Mouse (Mus musculus): Measurements from ENCODE around the gene Slc13a3. TPM values are rescaled to one million over a fixed set of nuclear protein-coding genes. Genes with fewer than 3 reads are reported as not detected.
"Not testable (repeated sequence)": the region's sequence is repeated elsewhere in the genome, so short reads cannot be mapped to it uniquely, and the experiment has no call there.

Gene Slc13a3
- total and polyA plus RNA-seq, 3 experiments: not detected

GRCm38 (mm10) chr2:165512870-165513600, 40.0 kb upstream of the Slc13a3 start:
- Histone ChIP-seq H3K79me2 (replicated peaks; ENCODE audit: control insufficient read depth, extremely low read depth, insufficient read depth, poor library complexity, severe bottlenecking) (no peaks in the 10 kb centered on the region), H3K4me1 (ENCODE audit: control insufficient read depth in 1 of 2, insufficient read depth in 2 of 2) (no peaks in the 10 kb centered on the region), H3K9me3 (replicated peaks; ENCODE audit: low read length) (no peaks in the 10 kb centered on the region), H3K9ac (ENCODE audit: insufficient read depth, low read depth) (no peak overlapping the region), H3K27ac (ENCODE audit: insufficient read depth, low read depth) (no peak overlapping the region), H3K4me2 (ENCODE audit: insufficient read depth, low read depth, poor library complexity, severe bottlenecking) (no peak overlapping the region), H3K36me3 (replicated peaks in 1 of 2; ENCODE audit: control insufficient read depth in 1 of 2, insufficient read depth in 1 of 2, low read length in 1 of 2) (no peaks in the 10 kb centered on the region), H3K27me3 (replicated peaks) (peaks cover 82% of the 10 kb centered on the region), H3K4me3 (replicated peaks in 1 of 3; ENCODE audit: low read depth in 2 of 3, low read length in 2 of 3, poor library complexity in 1 of 3) (no peak overlapping the region)
- no peak for TF ChIP-seq MYC (IDR thresholded peaks at IDR 0.05; ENCODE audit: low read depth, low read length)
- no peak for TF ChIP-seq CTCF (conservative IDR thresholded peaks at IDR 0.05 in 1 of 2, IDR thresholded peaks at IDR 0.05 in 1 of 2; ENCODE audit: low read depth in 2 of 2, low read length in 2 of 2)
- TF ChIP-seq CHD2 (IDR thresholded peaks at IDR 0.05; ENCODE audit: low read length): no peak
- dilution Hi-C loops (cut with MboI; ENCODE audit: extremely low pct_ligation_motif_present, extremely low pct_unique_long_range_greater_than_20kb, low sequenced_read_pairs) (no loop called here), in situ Hi-C loops (cut with MboI; ENCODE audit: low pct_ligation_motif_present, low pct_unique_long_range_greater_than_20kb, low sequenced_read_pairs) (no loop called here)
- DNase-seq (ENCODE audit: extremely low read depth): no peak

GRCm38 (mm10) chr2:165512426-165512825, 39.4 kb upstream of the Slc13a3 start:
- H3K4me2 ChIP-seq (ENCODE audit: insufficient read depth, low read depth, poor library complexity, severe bottlenecking): peak overlapping the region; percentile 4; the same call in 1 of the 2 replicates
- in situ Hi-C loops (cut with MboI; ENCODE audit: low pct_ligation_motif_present, low pct_unique_long_range_greater_than_20kb, low sequenced_read_pairs): no loop called here
- TF ChIP-seq CTCF (conservative IDR thresholded peaks at IDR 0.05 in 1 of 2, IDR thresholded peaks at IDR 0.05 in 1 of 2; ENCODE audit: low read depth in 2 of 2, low read length in 2 of 2) (no peak), MAZ (IDR thresholded peaks at IDR 0.05; ENCODE audit: low read depth, low read length) (no peak), E2F4 (IDR thresholded peaks at IDR 0.05; ENCODE audit: insufficient replicate concordance, low read depth, low read length) (no peak), BHLHE40 (IDR thresholded peaks at IDR 0.05; ENCODE audit: low read depth, low read length) (no peak), JUND (conservative IDR thresholded peaks at IDR 0.05; ENCODE audit: low read depth, low read length) (no peak), SIN3A (IDR thresholded peaks at IDR 0.05; ENCODE audit: low read length) (no peak), ZMIZ1 (IDR thresholded peaks at IDR 0.05; ENCODE audit: low read depth, low read length) (no peak), CHD2 (IDR thresholded peaks at IDR 0.05; ENCODE audit: low read length) (no peak), CHD1 (IDR thresholded peaks at IDR 0.05; ENCODE audit: low read depth, low read length) (no peak), HCFC1 (IDR thresholded peaks at IDR 0.05; ENCODE audit: low read depth, low read length) (no peak), MEF2A (IDR thresholded peaks at IDR 0.05; ENCODE audit: borderline replicate concordance, low read depth, low read length) (no peak), ZC3H11A (IDR thresholded peaks at IDR 0.05; ENCODE audit: low read depth, low read length) (no peak), IRF4 (IDR thresholded peaks at IDR 0.05; ENCODE audit: low read depth, low read length) (no peak), KAT2A (IDR thresholded peaks at IDR 0.05; ENCODE audit: insufficient replicate concordance, low read length) (no peak), POLR2A (IDR thresholded peaks at IDR 0.05; ENCODE audit: low read depth, low read length) (no peak), ETS1 (conservative IDR thresholded peaks at IDR 0.05; ENCODE audit: low read depth, low read length) (no peak), RAD21 (IDR thresholded peaks at IDR 0.05; ENCODE audit: low read depth, low read length) (no peak), UBTF (IDR thresholded peaks at IDR 0.05; ENCODE audit: low read depth, low read length) (no peak)

GRCm38 (mm10) chr2:165511530-165511929, 38.5 kb upstream of the Slc13a3 start:
- H3K4me1 ChIP-seq (ENCODE audit: control insufficient read depth in 1 of 2, insufficient read depth in 2 of 2); H3K36me3 ChIP-seq (replicated peaks in 1 of 2; ENCODE audit: control insufficient read depth in 1 of 2, insufficient read depth in 1 of 2, low read length in 1 of 2); dilution Hi-C loops (cut with MboI; ENCODE audit: extremely low pct_ligation_motif_present, extremely low pct_unique_long_range_greater_than_20kb, low sequenced_read_pairs); H3K9me3 ChIP-seq (replicated peaks; ENCODE audit: low read length); H3K79me2 ChIP-seq (replicated peaks; ENCODE audit: control insufficient read depth, extremely low read depth, insufficient read depth, poor library complexity, severe bottlenecking); in situ Hi-C loops (cut with MboI; ENCODE audit: low pct_ligation_motif_present, low pct_unique_long_range_greater_than_20kb, low sequenced_read_pairs); H3K4me3 ChIP-seq (replicated peaks in 1 of 3; ENCODE audit: low read depth in 2 of 3, low read length in 2 of 3, poor library complexity in 1 of 3); DNase-seq (ENCODE audit: extremely low read depth); H3K9ac ChIP-seq (ENCODE audit: insufficient read depth, low read depth); H3K27ac ChIP-seq (ENCODE audit: insufficient read depth, low read depth); H3K4me2 ChIP-seq (ENCODE audit: insufficient read depth, low read depth, poor library complexity, severe bottlenecking): not testable (repeated sequence)
- H3K27me3 ChIP-seq (replicated peaks): peaks cover 69% of the 10 kb centered on the region

More at GRCm38 (mm10) chr2:165512426-165512825, 39.4 kb upstream of the Slc13a3 start:
- H3K4me3 ChIP-seq (replicated peaks in 1 of 3; ENCODE audit: low read depth in 2 of 3, low read length in 2 of 3, poor library complexity in 1 of 3): no peak overlapping the region
- H3K9ac ChIP-seq (ENCODE audit: insufficient read depth, low read depth): no peak overlapping the region
- no peak overlapping the region for H3K27ac ChIP-seq (ENCODE audit: insufficient read depth, low read depth)
- H3K4me1 ChIP-seq (ENCODE audit: control insufficient read depth in 1 of 2, insufficient read depth in 2 of 2): no peaks in the 10 kb centered on the region
- dilution Hi-C loops (cut with MboI; ENCODE audit: extremely low pct_ligation_motif_present, extremely low pct_unique_long_range_greater_than_20kb, low sequenced_read_pairs): no loop called here
- H3K27me3 ChIP-seq (replicated peaks): peaks cover 76% of the 10 kb centered on the region
- no peaks in the 10 kb centered on the region for H3K79me2 ChIP-seq (replicated peaks; ENCODE audit: control insufficient read depth, extremely low read depth, insufficient read depth, poor library complexity, severe bottlenecking)
- no peak for DNase-seq (ENCODE audit: extremely low read depth)
- H3K36me3 ChIP-seq (replicated peaks in 1 of 2; ENCODE audit: control insufficient read depth in 1 of 2, insufficient read depth in 1 of 2, low read length in 1 of 2): no peaks in the 10 kb centered on the region
- no peaks in the 10 kb centered on the region for H3K9me3 ChIP-seq (replicated peaks; ENCODE audit: low read length)
